Mouse (Mus musculus): ENCODE measurements around the gene Dedd.
"Not testable (repeated sequence)": the region's sequence is repeated elsewhere in the genome, so short reads cannot be mapped to it uniquely, and the experiment has no call there.

The Dedd gene

DNA sequence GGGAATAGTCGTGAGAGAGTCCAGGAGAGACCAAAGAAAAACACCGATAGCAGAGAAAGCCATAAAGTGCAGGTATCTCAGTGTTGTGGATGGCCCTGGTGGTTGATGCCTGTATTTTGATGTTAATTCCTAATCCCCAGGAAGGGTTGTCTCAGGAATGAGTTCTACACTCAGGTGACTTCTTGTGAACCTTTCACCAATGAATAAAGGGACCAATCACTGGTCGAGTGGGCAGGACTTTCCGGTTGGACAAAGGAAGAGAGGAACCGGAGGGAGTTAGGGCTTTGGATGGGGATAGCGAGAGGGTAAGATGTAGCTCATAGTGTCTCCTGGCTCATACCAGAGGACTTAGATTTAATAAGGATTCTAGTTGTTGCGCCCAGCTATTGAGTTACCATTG lies 9.2 kb upstream of the Dedd start:
- DNase-seq (ENCODE audit: low spot score): no peak

DNA sequence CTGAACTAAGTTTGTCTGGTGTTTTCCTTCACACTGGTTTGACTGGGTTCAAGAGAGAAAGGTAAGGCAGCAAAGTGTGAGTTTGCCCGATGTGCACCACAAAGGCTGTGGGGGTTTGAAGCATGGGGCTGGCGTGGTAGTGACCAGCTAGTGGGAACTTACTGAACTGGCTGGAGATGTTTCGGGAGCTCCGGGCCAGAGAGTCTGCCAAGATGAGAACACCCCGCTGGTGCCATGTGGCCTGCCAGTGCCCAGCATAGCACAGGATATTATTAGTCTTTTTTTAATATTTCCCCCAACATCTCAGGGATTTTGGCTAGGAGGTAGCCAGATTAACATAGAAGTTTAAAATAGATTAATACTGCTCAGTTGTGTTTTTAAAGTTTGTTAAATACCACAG lies 8.8 kb upstream of the Dedd start:
- DNase-seq (ENCODE audit: low spot score): no peak

DNA sequence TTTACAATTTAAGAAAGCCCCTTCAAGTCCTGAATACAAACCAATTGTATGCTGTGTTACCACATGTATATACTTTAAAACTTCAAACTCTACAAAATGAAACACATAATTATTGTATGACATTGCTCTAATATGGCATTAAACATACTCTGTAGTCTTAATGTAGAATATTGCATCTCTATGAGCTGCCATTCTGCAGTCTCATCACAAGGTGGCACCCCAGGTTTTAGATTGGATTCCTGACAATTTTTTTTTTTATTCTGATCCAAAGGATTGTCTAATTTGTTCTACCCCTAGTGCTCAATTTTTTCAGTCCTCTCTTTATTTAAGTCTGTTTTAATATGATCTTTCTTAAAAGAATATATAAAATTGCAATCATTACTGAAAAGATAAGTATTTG lies 7.5 kb upstream of the Dedd start:
- DNase-seq (ENCODE audit: low spot score): no peak

DNA sequence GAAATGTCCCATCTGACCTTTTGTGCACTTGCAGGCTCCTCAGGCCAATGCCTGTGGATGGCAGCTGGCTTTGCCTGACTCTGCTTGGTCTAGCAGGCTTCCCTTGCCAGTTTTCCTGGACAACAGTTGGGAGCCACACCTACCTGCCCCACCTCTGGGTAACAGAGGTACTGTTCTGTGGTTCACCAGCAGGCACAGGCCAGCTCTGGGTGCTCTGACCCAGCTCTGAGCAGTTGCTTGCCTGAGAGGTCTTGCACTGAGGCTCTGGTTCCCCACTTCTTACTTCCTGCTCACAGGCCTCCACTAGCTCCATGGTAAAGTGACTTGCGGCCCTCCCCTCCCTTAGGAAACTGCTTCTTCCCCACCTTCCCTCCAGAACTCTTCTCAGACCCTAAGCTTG lies 6.9 kb upstream of the Dedd start:
- DNase-seq (ENCODE audit: low spot score): no peak

- no peak for DNase-seq (ENCODE audit: low spot score)
These were observed 3.4 kb upstream of the Dedd start for GRCm38 (mm10) chr1:171325571-171325970.

- DNase-seq (ENCODE audit: low spot score): not testable (repeated sequence)
These were observed 2.4 kb upstream of the Dedd start for GRCm38 (mm10) chr1:171326588-171326987.

- no peak for DNase-seq (ENCODE audit: low spot score)
These were observed 701 bp upstream of the Dedd start for GRCm38 (mm10) chr1:171328244-171328643.

GRCm38 (mm10) chr1:171329433-171330215 lies 679 bp downstream of the Dedd start:
- peak; percentile 29 for DNase-seq (ENCODE audit: low spot score)

DNA sequence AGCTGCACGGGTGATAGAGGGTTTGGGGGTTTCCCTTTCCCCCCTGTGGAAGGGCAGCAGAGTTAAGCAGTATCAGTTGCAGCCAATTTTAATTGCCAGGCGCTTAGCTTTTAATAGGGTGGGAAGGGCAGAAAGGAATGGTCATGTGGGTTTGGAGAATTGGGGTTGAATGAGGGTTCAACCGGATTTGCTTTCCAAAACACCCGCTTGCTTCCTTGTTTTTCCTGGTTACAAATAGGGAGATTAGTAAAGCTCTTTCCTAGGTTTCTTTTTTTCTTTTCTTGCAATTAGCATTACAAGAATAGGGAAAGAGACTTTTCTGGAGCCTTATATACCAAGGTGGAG lies 1.2 kb downstream of the Dedd start:
- DNase-seq (ENCODE audit: low spot score): no peak

- DNase-seq (ENCODE audit: low spot score): no peak
These were observed 13.6 kb downstream of the Dedd start for GRCm38 (mm10) chr1:171342262-171343207.

DNA sequence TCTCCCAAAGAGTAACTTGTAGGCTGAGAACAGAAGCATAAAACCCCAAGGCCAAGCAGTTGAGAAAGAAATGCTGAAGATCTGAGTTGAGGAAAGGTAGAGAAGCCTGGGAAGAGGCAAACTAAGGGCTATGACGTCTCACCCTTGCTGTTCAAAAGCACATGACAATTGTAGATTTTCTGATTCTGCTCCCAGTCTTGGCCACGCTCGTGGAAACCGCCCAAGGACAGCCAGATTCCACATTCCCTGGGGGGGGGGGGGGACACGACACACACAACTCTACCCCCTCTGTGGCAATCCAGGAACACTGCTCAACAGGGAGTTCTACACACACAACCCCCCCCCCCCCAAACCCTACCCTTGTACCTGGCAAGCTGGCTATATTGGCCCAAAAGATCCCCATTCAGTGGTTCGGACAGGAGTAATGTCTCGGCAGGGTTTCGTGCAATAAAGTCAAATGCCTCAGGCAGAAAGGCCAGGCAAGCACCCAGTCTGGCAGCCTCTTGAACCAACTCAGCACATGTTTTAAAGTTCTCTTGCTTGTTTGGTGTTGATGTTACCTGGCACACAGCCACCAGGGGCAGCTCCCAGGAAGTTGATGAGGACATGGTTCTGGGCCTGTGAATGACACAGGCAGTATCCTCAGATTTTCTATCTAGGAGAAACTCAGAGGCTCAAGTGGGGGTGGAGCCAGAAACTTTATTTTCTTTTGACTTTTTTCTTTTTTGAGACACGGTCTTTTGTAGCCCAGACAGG lies 15.2 kb downstream of the Dedd start:
- DNase-seq (ENCODE audit: low spot score): no peak

DNA sequence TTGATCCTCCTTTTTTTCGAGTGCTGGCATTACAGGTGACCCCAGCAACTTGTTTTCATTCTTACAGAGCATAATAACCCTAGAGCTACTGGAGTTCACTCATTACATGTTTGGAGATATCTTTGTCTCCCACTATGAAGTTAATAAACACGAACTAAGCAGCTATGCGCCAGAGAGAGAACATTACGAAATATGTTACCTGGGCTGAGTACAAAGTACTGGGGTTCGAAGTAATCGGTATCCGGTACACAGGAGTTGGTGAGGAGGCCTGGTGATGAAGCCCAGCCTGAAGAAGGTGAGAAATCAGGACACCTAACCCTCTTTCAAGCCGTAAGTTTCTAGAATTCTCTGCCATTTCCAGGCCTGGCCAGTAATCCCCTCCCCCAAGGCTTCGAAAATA lies 15.8 kb downstream of the Dedd start:
- DNase-seq (ENCODE audit: low spot score): no peak

DNA sequence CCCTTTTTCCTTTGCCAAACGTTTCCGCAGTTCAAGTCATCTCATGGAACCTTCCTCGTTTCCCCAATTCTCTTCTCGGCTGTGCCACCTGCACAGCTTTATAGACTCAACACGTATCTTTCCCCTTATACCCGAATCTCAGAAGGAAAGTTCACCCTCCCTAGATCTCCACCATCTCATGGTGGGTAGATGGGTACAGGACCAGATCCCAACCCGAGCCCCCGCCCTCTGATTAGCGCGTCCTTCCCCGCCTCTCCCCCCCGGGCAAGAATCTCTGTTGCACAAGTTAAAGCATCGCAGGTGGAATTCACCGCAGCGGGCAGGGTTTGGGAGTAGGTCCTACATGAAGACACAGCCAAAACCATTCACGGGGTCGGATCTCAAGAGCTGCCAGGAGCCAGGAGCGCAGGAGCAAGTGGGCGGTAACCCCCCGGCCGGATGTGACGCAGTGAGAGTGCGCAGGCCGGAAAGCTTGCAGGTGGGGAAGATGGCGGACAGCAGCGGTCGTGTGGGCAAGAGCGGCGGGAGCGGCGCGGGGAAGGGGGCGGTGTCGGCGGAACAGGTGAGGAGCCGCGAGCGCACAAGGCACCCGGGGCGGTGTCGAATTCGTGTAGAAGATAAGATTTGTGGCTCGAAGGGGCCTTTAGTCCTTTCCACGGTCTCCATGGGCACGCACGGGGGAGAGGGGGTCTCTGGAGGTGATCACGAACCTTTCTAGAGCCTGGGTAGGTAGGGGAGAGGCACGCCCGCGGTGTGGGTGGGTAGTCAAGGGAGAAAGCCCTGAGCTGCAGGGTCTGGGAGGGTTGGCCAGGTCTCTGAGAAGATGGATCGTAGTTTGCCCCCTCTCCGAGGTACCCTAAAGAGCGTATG lies 16.5 kb downstream of the Dedd start, which contains the start of the genes Nit1 and Pfdn2:
Gene Nit1, minus strand, starts transcription at position 422 of the 870 bp plus-strand sequence.
Gene Pfdn2, plus strand, starts transcription at position 446 of the 870 bp plus-strand sequence.
- DNase-seq (ENCODE audit: low spot score): peak; percentile 85

DNA sequence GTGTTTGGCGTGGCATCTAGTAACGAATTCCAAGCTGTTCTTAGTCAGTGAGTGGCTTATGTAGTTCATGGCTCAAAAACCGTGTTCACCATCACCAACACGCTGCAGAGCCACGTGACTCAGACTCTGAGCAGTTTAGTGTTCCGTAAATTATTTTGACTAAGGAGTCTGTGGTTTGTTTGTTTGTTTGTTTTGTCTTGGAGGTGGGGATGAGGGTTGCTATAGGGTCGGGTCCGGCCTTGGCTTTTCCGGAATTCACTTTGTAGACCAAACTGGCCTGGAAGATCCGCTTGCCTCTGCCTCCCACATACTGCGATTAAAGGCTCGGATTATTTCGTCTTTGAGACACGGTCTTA lies 17.1 kb downstream of the Dedd start:
- DNase-seq (ENCODE audit: low spot score): no peak

- DNase-seq (ENCODE audit: low spot score): no peak
These were observed 19.7 kb downstream of the Dedd start for GRCm38 (mm10) chr1:171348665-171349064.

DNA sequence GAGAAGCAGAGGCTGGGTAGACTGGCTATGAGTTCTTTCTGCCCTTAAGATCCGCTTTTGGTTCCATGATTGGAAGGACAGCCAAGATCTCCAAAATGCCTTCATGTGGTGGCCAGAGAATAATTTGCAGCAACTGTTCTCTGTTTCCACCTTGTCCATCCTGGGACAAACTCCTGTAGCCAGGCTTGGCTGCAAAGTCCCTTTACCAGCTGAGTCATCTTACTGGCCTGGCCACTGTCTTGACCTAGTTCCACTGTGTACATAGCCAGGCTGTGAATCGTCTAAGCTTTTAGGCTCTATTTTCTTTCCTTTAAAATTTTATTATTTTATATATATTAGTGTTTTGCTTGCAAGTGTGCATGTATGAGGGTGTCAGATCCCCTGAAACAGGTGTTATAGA lies 20.3 kb downstream of the Dedd start:
- DNase-seq (ENCODE audit: low spot score): no peak

DNA sequence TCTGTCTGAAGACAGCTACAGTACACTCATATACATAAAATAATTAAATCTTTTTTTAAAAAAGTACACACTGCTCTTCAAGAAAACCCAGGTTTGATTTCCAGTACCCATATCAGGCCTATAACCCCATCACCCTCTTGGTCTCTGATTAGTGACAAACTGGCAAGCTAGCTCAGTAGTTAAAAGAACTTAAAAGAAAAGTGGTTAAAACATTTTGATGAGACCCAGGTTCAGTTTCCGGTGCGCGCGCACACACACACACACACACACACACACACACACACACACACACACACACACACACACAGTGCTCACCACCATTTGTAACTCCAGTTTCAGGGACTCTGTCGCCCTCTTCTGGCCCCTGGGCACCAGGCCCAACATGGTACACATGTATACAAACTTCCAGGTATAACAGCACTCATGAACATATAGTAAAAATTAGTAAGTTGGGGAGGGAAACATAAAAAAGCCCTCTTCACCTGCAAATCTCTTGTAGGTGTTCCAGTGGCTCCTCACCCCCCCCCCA lies 26.9 kb downstream of the Dedd start:
- DNase-seq (ENCODE audit: low spot score): no peak

DNA sequence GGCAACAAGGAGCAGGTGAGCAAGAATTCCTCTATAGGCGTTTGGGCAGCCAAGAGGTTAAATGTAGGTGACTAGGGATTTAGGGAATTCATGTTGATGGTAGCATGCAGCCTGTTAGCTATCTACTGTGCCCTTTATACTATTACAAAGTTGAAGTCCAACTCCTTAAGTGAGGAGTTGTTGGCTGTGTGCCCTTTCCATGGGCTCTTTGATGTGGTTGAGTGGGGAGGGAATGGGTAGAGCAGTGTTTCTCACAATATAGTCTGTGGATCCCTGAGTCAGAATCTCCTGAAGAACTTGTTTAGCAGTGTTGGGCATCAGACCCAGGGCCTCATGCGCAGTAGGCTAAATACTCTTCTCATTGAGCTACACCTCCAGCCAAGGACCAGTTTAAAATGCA lies 27.9 kb downstream of the Dedd start:
- DNase-seq (ENCODE audit: low spot score): no peak

GRCm38 (mm10) chr1:171358421-171358820 lies 29.5 kb downstream of the Dedd start:
- DNase-seq (ENCODE audit: low spot score): no peak

- DNase-seq (ENCODE audit: low spot score): no peak
These were observed 31.3 kb downstream of the Dedd start for GRCm38 (mm10) chr1:171360253-171360652.

- peak; percentile 89 for DNase-seq (ENCODE audit: low spot score)
These were observed 31.7 kb downstream of the Dedd start, which contains the start of gene Klhdc9 for GRCm38 (mm10) chr1:171360656-171361055. TSS of gene Klhdc9 (minus strand) at chr1:171360798.

Data from ovary, postnatal 14 days (tissue).